Mouse (Mus musculus) heart, embryonic 10.5 days (tissue): ENCODE results near the gene Gm49355. TPM values are rescaled to one million over a fixed set of nuclear protein-coding genes. Genes with fewer than 3 reads are reported as not detected.

ENCODE experiments used
- DNase-seq: peaks from one replicate; pipeline ENCODE4 v3.0.0-alpha.2; 2017; ENCODE audit warnings: low spot score
- H3K27ac ChIP-seq: fragments of 300-500 bp; sonication (generic); 2 replicates; pipeline ENCODE4 v1.5.1; 2016; ENCODE audit warnings: mild to moderate bottlenecking
- H3K27me3 ChIP-seq: fragments of 300-500 bp; sonication (generic); 2 replicates; pipeline ENCODE4 v1.6.1; 2016; ENCODE audit warnings: mild to moderate bottlenecking; ENCODE audit not compliant: poor library complexity, insufficient read depth, severe bottlenecking
- H3K36me3 ChIP-seq: fragments of 300-500 bp; sonication (generic); 2 replicates; pipeline ENCODE4 v1.6.1; 2016; ENCODE audit warnings: mild to moderate bottlenecking, moderate library complexity
- H3K4me1 ChIP-seq: fragments of 300-500 bp; sonication (generic); 2 replicates; pipeline ENCODE4 v1.6.1; 2016; ENCODE audit warnings: mild to moderate bottlenecking
- H3K4me3 ChIP-seq: fragments of 300-500 bp; sonication (generic); 2 replicates; pipeline ENCODE4 v1.5.1; 2016; ENCODE audit warnings: mild to moderate bottlenecking, moderate library complexity
- H3K9me3 ChIP-seq: fragments of 300-500 bp; sonication (generic); 2 replicates; pipeline ENCODE4 v1.6.1; 2016; ENCODE audit warnings: mild to moderate bottlenecking, moderate library complexity
- WGBS: fragments of 180-500 bp; shearing (Covaris S2); methylation state at CpG from one replicate; pipeline ENCODE4 v1.1.7; 2016; 5-methylcytosine and 5-hydroxymethylcytosine counted together
- polyA plus RNA-seq: library from polyadenylated mRNA; unstranded; fragments of >200 nt; fragmentation: Nextera tagmentation; extraction: Ambion mirVana; gene quantifications from 2 replicates; pipeline ENCODE4 v1.2.1, GENCODE M21; 2016

Gene Gm49355
- polyA plus RNA-seq, 1 experiment from 2014 or later, result 0.14 TPM

DNA sequence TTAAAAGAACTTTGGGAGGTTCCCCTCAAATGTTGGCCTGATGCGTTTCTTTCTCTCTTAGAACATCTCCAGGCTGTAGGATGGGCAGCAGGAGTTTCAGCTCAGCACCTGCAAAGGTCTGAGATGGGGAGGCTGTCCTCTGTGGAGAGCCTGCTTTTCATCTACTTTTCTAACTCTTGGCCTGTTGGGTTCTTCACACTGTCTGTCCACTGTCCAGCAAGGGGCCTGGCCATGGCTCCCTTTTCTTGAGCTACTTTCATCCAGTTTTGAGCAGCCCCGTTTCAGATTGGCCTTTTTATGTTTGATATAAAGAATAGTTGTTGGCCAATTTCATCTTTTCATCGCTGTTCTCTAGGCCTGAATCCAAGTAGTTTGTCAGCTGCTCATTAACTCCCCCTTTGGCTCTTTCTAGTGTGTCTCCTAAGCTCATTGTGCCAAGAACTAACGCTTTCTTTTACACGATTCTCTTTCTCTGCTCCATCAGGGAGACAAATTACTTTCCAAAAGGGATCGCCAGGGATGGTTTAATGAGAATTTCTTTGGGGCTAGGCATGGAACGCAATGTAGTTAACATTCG is 53.7 kb downstream of the Gm49355 start:
- peaks cover 12% of the 10 kb centered on the region; the same call in 1 of the 2 replicates for H3K4me1 ChIP-seq
- 7% methylated on average over 8 of the region's 8 CpGs for WGBS
- no peaks in the 10 kb centered on the region for H3K36me3 ChIP-seq
- no peak overlapping the region for H3K4me3 ChIP-seq
- H3K9me3 ChIP-seq, result no peaks in the 10 kb centered on the region
- peaks cover 95% of the 10 kb centered on the region for H3K27me3 ChIP-seq
- peak; percentile 68 for DNase-seq
- H3K27ac ChIP-seq, result no peak overlapping the region

DNA sequence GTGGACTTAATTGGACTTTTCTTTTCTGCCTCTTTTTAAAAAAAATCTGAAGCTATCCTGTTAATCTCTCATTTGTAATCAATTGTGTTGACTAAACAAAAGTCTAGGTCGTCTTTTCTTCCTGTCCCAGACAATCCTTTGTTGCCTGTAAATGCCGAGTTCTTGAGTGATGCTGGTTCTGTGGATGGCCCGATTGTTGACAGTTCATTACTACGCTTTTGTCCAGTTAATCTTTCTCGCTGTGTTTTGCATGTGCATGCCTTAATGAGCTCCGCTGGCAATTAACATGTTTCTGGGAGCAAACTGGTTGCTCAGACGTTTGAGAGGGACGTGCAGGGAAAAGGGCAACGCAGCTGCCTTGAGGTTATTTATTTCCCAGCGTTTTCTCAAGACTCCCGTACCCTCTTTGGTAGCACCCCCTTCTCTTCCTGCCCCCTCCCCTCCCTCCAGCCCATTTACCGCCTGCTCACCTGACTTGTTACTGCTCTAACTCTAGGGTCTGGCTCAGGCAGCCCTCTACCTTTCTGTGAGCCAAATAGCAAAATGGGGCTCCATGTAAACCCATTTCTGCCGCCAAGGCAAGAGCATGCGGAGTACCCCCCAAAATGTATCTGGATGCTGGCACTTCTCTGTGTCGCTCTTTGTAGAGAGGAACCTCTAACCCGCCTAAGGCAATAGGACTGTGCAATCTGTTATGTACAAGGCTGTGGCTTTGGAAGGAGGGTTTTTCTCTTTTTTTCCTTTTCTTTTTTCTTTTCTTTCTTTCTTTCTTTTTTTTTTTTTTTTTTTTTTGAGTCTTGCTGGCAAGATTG is 54.4 kb downstream of the Gm49355 start:
- peak; percentile 57 for DNase-seq
- no peak overlapping the region for H3K4me3 ChIP-seq
- peaks cover 98% of the 10 kb centered on the region for H3K27me3 ChIP-seq
- no peak overlapping the region for H3K27ac ChIP-seq
- WGBS, result 3% methylated on average over 16 of the region's 16 CpGs
- peaks cover 12% of the 10 kb centered on the region; the same call in 1 of the 2 replicates for H3K4me1 ChIP-seq
- no peaks in the 10 kb centered on the region for H3K9me3 ChIP-seq
- no peaks in the 10 kb centered on the region for H3K36me3 ChIP-seq

DNA sequence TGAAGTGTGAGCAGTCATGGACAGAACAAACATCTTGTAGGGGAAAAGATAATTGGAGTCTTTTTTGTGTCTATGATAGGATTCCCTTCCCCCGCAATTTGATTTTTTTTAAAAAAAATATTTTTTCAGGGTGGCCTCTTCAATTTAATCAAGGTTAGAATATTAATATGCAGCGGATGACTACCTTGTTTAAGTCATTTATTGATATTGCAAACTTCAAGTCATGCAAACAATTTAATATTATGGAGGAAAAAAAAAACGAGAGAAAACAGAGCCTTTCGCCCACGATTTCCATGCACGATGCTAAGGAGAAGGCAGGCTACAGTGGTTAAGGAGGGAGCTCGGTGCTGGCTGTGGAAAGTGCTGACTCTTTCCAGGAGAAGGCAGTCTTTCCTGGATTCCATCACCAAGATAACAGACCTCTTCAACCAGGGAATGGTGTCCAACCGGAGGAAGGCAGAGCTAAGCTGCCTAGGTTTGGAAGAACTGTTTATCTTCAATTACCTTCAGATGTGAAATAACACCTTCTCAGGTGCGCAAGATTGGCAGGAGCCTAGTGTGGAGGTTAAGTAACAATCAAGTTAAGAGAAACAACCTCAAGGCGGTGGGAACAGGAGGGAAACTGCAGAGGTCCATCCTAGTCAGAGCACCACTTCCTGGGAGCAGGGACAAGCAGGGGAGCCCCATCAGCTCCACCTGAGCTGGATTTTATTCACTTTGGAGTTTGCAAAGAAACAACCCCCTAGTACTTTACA is 55.2 kb downstream of the Gm49355 start:
- H3K27ac ChIP-seq, result no peak overlapping the region
- no peaks in the 10 kb centered on the region for H3K36me3 ChIP-seq
- no peak overlapping the region for H3K4me3 ChIP-seq
- peaks cover 12% of the 10 kb centered on the region; the same call in 1 of the 2 replicates for H3K4me1 ChIP-seq
- no peaks in the 10 kb centered on the region for H3K9me3 ChIP-seq
- WGBS, result 2% methylated on average over 10 of the region's 10 CpGs
- DNase-seq, result peak; percentile 61
- H3K27me3 ChIP-seq, result peaks cover 99% of the 10 kb centered on the region

DNA sequence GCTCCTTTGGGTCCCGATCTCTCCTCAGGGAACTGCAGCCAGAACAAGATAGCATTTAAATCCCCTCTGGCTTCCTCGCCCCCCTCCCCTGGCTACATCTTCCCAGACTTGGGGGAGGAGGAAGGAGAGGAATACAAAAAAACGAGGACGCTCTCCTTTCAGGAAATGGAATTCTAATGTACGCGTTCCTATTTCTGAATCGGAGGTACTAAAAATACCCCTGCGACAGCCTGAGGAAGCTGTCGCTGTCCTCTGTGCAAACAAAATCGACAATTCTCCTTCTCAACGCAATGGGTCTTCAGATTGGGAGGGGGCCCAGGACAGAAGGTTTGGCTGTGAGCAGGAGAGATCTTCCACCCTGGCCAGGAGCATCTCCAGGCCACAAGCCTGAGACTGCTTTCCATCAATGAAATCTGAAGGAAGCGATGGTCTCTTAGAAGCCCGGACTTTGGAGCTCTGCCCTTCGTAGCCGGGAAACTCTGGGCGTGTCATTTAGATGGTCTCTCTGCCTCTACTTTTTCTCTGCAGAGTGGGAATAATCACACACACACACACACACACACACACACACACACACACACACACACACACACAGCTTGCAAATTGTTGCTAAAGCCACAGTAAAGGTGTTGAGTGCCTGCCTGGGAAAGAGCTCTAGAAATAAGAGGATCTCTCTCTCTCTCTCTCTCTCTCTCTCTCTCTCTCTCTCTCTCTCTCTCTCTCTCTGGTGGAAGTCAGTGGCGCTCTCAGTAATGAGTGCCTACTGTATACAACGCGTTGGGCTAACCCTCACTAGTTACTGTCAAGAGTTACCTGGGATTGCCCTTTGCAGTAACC is 56.7 kb downstream of the Gm49355 start:
- peak; percentile 69 for DNase-seq
- H3K36me3 ChIP-seq, result no peaks in the 10 kb centered on the region
- under 1% methylated on average over 19 of the region's 19 CpGs for WGBS
- H3K4me3 ChIP-seq, result peak overlapping the region; percentile 33; the same call in 1 of the 2 replicates
- H3K9me3 ChIP-seq, result no peaks in the 10 kb centered on the region
- H3K27ac ChIP-seq, result no peak overlapping the region
- peaks cover 99% of the 10 kb centered on the region for H3K27me3 ChIP-seq
- H3K4me1 ChIP-seq, result peaks cover 23% of the 10 kb centered on the region

DNA sequence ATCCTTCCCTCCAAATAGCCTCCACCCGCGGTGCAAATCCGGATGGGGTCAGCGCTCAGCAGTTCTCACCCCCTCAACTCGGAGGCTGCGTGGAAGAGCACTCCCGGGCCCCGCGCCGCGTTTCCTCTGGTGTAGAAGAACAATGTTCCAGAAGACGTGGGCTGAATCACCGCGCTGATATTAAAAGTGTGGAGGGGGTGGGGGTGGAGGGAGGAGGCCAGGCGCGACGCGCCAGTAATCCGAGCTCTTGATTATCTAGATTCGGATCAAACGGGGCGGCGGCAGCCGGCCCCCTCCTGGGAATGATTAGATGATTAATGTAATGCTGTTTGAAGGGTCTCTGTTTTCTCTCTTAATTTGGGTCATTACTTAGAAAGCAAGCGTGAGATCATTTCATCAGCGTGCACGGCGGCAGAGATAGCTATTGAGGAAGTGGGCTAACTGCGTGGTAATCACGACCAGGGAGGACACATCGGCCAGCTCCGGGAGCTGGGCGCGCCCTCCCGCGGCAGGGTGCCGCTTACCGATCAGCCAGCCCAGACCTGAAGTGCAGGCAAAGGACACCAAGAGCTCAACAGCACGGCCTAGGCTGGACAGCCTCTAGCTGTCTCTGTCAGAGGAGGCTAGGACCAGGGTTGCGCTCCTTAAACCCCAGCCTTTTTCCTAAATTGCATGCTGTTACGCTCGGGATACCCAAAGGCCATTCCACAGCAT is 57.5 kb downstream of the Gm49355 start:
- peaks cover 31% of the 10 kb centered on the region for H3K4me1 ChIP-seq
- H3K9me3 ChIP-seq, result no peaks in the 10 kb centered on the region
- no peak overlapping the region for H3K27ac ChIP-seq
- DNase-seq, result peak; percentile 78
- H3K27me3 ChIP-seq, result peaks cover 99% of the 10 kb centered on the region
- H3K4me3 ChIP-seq, result peak overlapping the region; percentile 33
- WGBS, result under 1% methylated on average over 42 of the region's 42 CpGs
- no peaks in the 10 kb centered on the region for H3K36me3 ChIP-seq

DNA sequence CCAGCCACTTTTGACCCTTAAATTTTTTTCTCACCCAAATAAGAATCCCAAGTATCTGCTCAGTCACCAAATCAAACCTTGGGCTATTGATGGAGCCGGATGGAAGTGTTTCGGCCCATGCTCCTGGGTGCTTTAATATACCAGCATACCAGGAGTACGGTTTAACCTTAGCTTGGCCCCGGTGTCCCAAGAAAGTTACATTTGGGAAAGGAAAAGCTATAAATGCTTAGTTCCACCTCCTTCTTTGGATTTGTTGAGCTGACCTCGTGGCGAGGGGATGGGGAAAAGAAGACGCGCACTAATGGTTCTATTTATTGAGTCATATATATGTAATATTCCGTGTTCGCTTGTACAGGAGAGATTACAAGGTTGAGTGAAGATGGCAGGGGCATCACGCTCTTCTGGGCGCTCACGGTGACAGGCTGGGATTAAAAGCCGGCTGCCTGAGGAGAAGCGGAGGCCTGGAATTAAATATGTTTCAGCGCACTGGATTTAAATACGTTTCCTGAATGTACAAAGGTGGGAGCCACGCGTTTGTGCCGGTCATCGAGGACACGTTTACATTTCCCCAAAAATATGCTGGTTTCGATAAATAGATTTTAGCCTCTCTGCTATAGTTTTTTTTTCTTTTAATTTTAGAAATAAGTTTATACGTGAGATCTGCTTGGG is 58.1 kb downstream of the Gm49355 start:
- peak; percentile 59 for DNase-seq
- H3K27me3 ChIP-seq, result peaks cover 99% of the 10 kb centered on the region
- WGBS, result 2% methylated on average over 24 of the region's 24 CpGs
- H3K9me3 ChIP-seq, result no peaks in the 10 kb centered on the region
- no peak overlapping the region for H3K4me3 ChIP-seq
- no peaks in the 10 kb centered on the region for H3K36me3 ChIP-seq
- H3K27ac ChIP-seq, result no peak overlapping the region
- peaks cover 32% of the 10 kb centered on the region for H3K4me1 ChIP-seq

DNA sequence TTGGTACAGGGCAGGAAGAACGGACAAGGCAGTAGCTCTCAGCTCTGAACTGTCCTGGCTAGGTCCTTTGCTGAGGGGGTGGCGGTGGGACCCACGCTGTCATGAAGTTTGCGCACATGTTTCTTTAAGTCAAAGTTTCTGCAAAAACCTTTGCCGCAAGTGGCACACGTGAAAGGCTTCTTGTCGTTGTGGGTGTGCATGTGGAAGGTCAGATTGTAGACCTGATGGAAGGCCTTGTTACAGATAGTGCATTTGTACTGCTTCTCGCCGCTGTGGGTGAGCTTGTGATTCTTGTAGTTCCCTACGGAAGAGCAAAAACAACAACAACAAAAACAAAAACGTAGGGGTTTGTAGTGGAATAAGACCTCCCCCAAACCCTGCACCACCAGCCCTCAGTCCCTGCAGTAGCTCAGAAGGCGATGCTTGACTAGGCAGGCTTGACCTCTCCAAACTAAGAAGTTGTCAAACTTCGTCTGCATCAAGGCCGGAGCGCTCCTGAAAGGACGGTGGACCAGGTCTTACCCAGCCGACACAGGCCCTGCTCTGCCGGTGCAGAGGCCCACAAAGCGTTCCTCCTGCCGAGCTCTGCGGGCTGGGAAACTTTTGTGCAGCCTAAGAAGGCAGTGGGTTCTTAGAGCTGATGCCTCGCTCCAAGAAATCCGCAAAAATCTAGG is 58.8 kb downstream of the Gm49355 start:
- H3K4me3 ChIP-seq, result no peak overlapping the region
- WGBS, result 1% methylated on average over 23 of the region's 23 CpGs
- no peak overlapping the region for H3K27ac ChIP-seq
- peak; percentile 64 for DNase-seq
- H3K27me3 ChIP-seq, result peaks cover 99% of the 10 kb centered on the region
- no peaks in the 10 kb centered on the region for H3K9me3 ChIP-seq
- peaks cover 32% of the 10 kb centered on the region for H3K4me1 ChIP-seq
- no peaks in the 10 kb centered on the region for H3K36me3 ChIP-seq

DNA sequence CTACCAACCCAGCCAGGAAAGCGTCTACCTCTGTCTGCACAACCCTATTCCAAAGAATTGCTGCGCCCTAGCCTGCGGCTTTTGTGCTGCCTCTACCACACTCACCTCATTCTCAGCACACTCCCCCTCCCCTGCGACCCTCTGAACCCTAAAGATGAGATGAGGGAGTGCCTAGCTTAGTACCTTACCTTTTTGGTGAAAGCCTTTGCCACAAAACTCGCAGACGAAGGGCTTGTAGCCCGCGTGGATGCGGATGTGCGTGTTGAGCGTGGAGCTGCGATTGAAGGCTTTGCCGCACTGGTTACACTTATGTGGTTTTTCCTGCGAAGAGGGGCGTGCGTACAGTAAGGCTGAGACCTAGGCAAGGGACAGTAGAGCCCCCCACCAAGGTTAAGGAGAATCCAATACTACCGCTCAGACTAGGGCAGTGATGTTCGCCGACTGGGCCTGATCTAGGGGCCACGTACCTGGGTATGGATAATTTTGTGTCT is 59.7 kb downstream of the Gm49355 start:
- peaks cover 32% of the 10 kb centered on the region for H3K4me1 ChIP-seq
- H3K27ac ChIP-seq, result no peak overlapping the region
- peak; percentile 73 for DNase-seq
- no peaks in the 10 kb centered on the region for H3K9me3 ChIP-seq
- 1% methylated on average over 20 of the region's 20 CpGs for WGBS
- H3K36me3 ChIP-seq, result no peaks in the 10 kb centered on the region
- no peak overlapping the region for H3K4me3 ChIP-seq
- peaks cover 99% of the 10 kb centered on the region for H3K27me3 ChIP-seq

DNA sequence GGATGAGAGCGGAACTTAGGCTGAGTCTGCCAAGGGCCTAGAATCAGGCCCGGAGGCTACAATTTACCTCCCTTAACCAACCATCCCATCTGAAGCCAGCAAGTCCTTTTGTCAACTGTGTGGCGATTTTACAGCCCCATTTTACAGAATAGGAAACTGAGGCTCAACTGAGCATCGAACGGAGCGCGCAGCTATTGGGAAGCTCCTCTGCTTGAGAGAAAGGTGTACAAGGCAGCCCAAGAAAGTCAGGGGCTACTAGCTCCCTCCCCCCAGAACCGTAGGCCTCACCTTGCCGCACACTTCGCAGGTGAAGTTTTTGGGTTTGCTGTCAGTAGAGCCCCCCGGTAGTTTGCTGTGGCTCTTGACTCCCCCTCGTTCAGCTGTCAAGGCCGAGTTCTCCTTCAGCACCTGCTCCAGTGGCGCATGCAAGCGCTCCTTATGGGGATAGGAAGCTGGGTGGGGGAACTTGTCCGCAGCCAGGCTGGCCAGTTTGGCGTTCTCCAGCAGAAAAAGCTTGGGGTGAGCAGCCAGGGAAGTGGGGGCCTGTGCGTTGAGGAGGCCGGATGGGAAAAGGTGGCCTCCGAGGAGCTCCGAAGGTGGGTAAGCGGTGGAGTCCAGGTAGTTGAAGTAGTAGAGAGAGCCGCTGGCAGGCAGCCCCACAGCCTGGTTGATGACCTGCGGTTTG is 60.4 kb downstream of the Gm49355 start:
- Histone ChIP-seq H3K27ac (no peak overlapping the region), H3K4me3 (peak overlapping the region; percentile 37), H3K27me3 (peaks cover 99% of the 10 kb centered on the region), H3K4me1 (peaks cover 32% of the 10 kb centered on the region), H3K36me3 (no peaks in the 10 kb centered on the region), H3K9me3 (no peaks in the 10 kb centered on the region)
- WGBS, result 2% methylated on average over 24 of the region's 24 CpGs
- peak; percentile 75 for DNase-seq

DNA sequence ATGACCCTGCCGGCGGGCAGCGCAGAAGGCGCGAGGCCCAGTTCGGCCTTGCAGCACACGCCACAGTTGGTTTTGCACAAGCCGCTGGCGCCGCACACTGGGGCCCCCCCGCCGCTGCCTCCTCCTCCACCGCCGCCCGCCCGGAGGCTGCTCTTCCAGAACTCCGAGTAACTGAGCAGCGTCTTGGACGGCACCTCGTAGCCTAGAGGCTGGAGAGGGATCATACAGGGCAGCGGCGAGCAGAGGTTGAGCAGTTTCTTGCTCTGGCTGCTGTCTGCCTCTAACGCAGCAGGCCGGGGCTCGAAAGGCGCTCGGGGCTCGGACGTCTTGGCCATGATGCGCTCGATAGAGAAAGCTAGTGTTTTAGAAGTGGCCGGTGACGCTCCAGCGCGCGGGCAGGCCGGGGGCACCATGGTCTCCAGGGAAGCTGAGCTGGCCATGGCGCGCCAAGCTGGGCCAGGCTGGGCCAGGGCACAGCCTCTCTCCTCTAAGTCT is 61.0 kb downstream of the Gm49355 start:
- Histone ChIP-seq H3K27me3 (peaks cover 99% of the 10 kb centered on the region), H3K4me3 (peak overlapping the region; percentile 37), H3K27ac (no peak overlapping the region), H3K4me1 (peaks cover 32% of the 10 kb centered on the region), H3K36me3 (no peaks in the 10 kb centered on the region), H3K9me3 (no peaks in the 10 kb centered on the region)
- under 1% methylated on average over 39 of the region's 39 CpGs for WGBS
- peak; percentile 76 for DNase-seq
